Mouse (Mus musculus) telencephalon, adult 2 months (tissue): ENCODE results near the gene Efl1.

ENCODE experiments used
- DNase-seq: peaks from one replicate; pipeline ENCODE4 v3.0.0-alpha.2; 2011; ENCODE audit warnings: low read depth, low spot score

The Efl1 gene

GRCm38 (mm10) chr7:82811140-82811851, 162.9 kb downstream of the Efl1 start:
- no peak for DNase-seq

- DNase-seq, result no peak
These were observed 164.1 kb downstream of the Efl1 start for GRCm38 (mm10) chr7:82812186-82813155.

- DNase-seq, result no peak
These were observed 171.1 kb downstream of the Efl1 start for GRCm38 (mm10) chr7:82819541-82819940.

- no peak for DNase-seq
These were observed 172.2 kb downstream of the Efl1 start for GRCm38 (mm10) chr7:82820661-82821060.

- DNase-seq, result no peak
These were observed 173.1 kb downstream of the Efl1 start for GRCm38 (mm10) chr7:82821501-82821900.

GRCm38 (mm10) chr7:82822528-82822927, 174.1 kb downstream of the Efl1 start:
- no peak for DNase-seq
